ENCODE assay signal across 8 mouse cellular contexts in genomic region chr19:46041933-46042475, GRCm38 (mm10). TPM values are rescaled to one million over a fixed set of nuclear protein-coding genes. Genes with fewer than 3 reads are reported as not detected.
A peak's percentile ranks its signal among the peaks of the same experiment; 100 is the strongest.
DNase-seq lines count a peak whose midpoint lies in the region; ATAC-seq lines count a peak whose summit lies in the region.

No protein-coding gene starts in this region.

- peak overlapping the region; percentile 84 for H3K4me2 ChIP-seq in heart, embryonic 11.5 days
- H3K4me2 ChIP-seq in kidney, embryonic 15.5 days, result peak overlapping the region; percentile 82
- H3K4me2 ChIP-seq in liver, embryonic 11.5 days, result peak overlapping the region; percentile 92

- peaks cover 24% of the 10 kb centered on the region for H3K27me3 ChIP-seq in erythroblast, embryonic 14.5 days (ENCODE audit: control insufficient read depth)
- no peaks in the 10 kb centered on the region for H3K27me3 ChIP-seq in embryonic facial prominence, embryonic 10.5 days (replicated peaks; ENCODE audit: low read depth, poor library complexity, severe bottlenecking)
- H3K27me3 ChIP-seq in heart, embryonic 11.5 days (ENCODE audit: control insufficient read depth, insufficient read depth, low read length), result no peaks in the 10 kb centered on the region
- H3K27me3 ChIP-seq in kidney, embryonic 15.5 days, result no peaks in the 10 kb centered on the region
- no peaks in the 10 kb centered on the region for H3K27me3 ChIP-seq in liver, embryonic 11.5 days (replicated peaks; ENCODE audit: control insufficient read depth, insufficient read depth, low read length)

- H3K4me1 ChIP-seq in erythroblast, embryonic 14.5 days (ENCODE audit: control insufficient read depth), result peaks cover 91% of the 10 kb centered on the region
- peaks cover 85% of the 10 kb centered on the region for H3K4me1 ChIP-seq in embryonic facial prominence, embryonic 10.5 days
- peaks cover 77% of the 10 kb centered on the region for H3K4me1 ChIP-seq in heart, embryonic 11.5 days (ENCODE audit: control insufficient read depth, insufficient read depth, low read length)
- H3K4me1 ChIP-seq in kidney, embryonic 15.5 days, result peaks cover 81% of the 10 kb centered on the region
- peaks cover 71% of the 10 kb centered on the region for H3K4me1 ChIP-seq in liver, embryonic 11.5 days (replicated peaks; ENCODE audit: control insufficient read depth, insufficient read depth, low read length)

- no peaks in the 10 kb centered on the region for H3K9me3 ChIP-seq in erythroblast, embryonic 14.5 days (ENCODE audit: control insufficient read depth, low read length)
- H3K9me3 ChIP-seq in embryonic facial prominence, embryonic 10.5 days, result no peaks in the 10 kb centered on the region
- H3K9me3 ChIP-seq in heart, embryonic 11.5 days (replicated peaks; ENCODE audit: control insufficient read depth, low read length), result no peaks in the 10 kb centered on the region
- no peaks in the 10 kb centered on the region for H3K9me3 ChIP-seq in kidney, embryonic 15.5 days (replicated peaks)
- no peaks in the 10 kb centered on the region for H3K9me3 ChIP-seq in liver, embryonic 11.5 days (ENCODE audit: control insufficient read depth, low read length)

- no peak for ATAC-seq in erythroblast, adult 5-6 weeks (replicated peaks; ENCODE audit: low FRiP score, poor library complexity, severe bottlenecking)
- ATAC-seq in heart, embryonic 11.5 days (replicated peaks; ENCODE audit: insufficient number of reproducible peaks, low FRiP score, low TSS enrichment), result peak; percentile 18; the same call in 1 of the 2 replicates
- ATAC-seq in kidney, embryonic 15.5 days (replicated peaks; ENCODE audit: low FRiP score), result peak; percentile 13
- ATAC-seq in liver, embryonic 11.5 days (replicated peaks; ENCODE audit: low FRiP score), result 0 out of 2 replicates have a peak, but pooled peaks have one; percentile 4

- peak overlapping the region; percentile 48 for H3K4me3 ChIP-seq in erythroblast, embryonic 14.5 days (replicated peaks)
- peak overlapping the region; percentile 84 for H3K4me3 ChIP-seq in embryonic facial prominence, embryonic 10.5 days
- H3K4me3 ChIP-seq in heart, embryonic 11.5 days (ENCODE audit: low read depth, low read length), result peak overlapping the region; percentile 96
- H3K4me3 ChIP-seq in kidney, embryonic 15.5 days (replicated peaks), result peak overlapping the region; percentile 70
- peak overlapping the region; percentile 97 for H3K4me3 ChIP-seq in liver, embryonic 11.5 days (ENCODE audit: low read depth, low read length)

- peaks cover 12% of the 10 kb centered on the region for H3K36me3 ChIP-seq in erythroblast, embryonic 14.5 days (ENCODE audit: control insufficient read depth)
- H3K36me3 ChIP-seq in embryonic facial prominence, embryonic 10.5 days (replicated peaks), result peaks cover 7% of the 10 kb centered on the region
- H3K36me3 ChIP-seq in heart, embryonic 11.5 days (ENCODE audit: control insufficient read depth, insufficient read depth, low read length), result no peaks in the 10 kb centered on the region
- no peaks in the 10 kb centered on the region for H3K36me3 ChIP-seq in kidney, embryonic 15.5 days
- H3K36me3 ChIP-seq in liver, embryonic 11.5 days (ENCODE audit: control insufficient read depth, insufficient read depth, low read length), result peaks cover 2% of the 10 kb centered on the region; the same call in 1 of the 2 replicates

- H3K27ac ChIP-seq in embryonic facial prominence, embryonic 10.5 days (replicated peaks), result peak overlapping the region; percentile 97
- peak overlapping the region; percentile 96 for H3K27ac ChIP-seq in heart, embryonic 11.5 days (ENCODE audit: low read depth, low read length)
- H3K27ac ChIP-seq in kidney, embryonic 15.5 days, result peak overlapping the region; percentile 97
- H3K27ac ChIP-seq in liver, embryonic 11.5 days (ENCODE audit: low read depth, low read length), result peak overlapping the region; percentile 98

- under 1% methylated on average over 14 of the region's 14 CpGs for WGBS in embryonic facial prominence, embryonic 10.5 days
- WGBS in heart, embryonic 11.5 days (ENCODE audit: insufficient replicate concordance), result 0% methylated on average over 10 of the region's 14 CpGs
- WGBS in kidney, embryonic 15.5 days, result 2% methylated on average over 14 of the region's 14 CpGs
- WGBS in liver, embryonic 11.5 days, result 3% methylated on average over 12 of the region's 14 CpGs

- peak overlapping the region; percentile 77 for H3K9ac ChIP-seq in heart, embryonic 11.5 days (ENCODE audit: low read depth, low read length)
- peak overlapping the region; percentile 39 for H3K9ac ChIP-seq in kidney, embryonic 15.5 days
- H3K9ac ChIP-seq in liver, embryonic 11.5 days (ENCODE audit: low read depth, low read length), result peak overlapping the region; percentile 61

- peak; percentile 81 for DNase-seq in embryonic facial prominence, embryonic 10.5 days (ENCODE audit: low spot score)
- no peak for DNase-seq in liver, embryonic 11.5 days (ENCODE audit: low spot score)
- DNase-seq in naive thymus-derived CD4-positive, alpha-beta T cell, adult 2 months (ENCODE audit: low read depth), result peak; percentile 43
- DNase-seq in testis, postnatal 10 days (ENCODE audit: low spot score), result peak; percentile 93

RNA-seq across cellular contexts. Expression of gene Pprc1, which starts 2.7 kb away (rescaled TPM):
- polyA plus RNA-seq in erythroblast, embryonic 14.5 days (2012), result 1.9 and 3.3 TPM in 2 replicates
- total RNA-seq in erythroblast, adult 5-6 weeks (2015; ENCODE audit: low replicate concordance), result 19.6 and 30.7 TPM in 2 replicates
- total RNA-seq in erythroblast, adult 5-6 weeks (2017; ENCODE audit: low replicate concordance), result 11.7 and 20.1 TPM in 2 replicates
- 55.2 and 65.1 TPM in 2 replicates for polyA plus RNA-seq in embryonic facial prominence, embryonic 10.5 days (2016; fragmentation: Nextera tagmentation; extraction: Ambion mirVana)
- polyA plus RNA-seq in heart, embryonic 11.5 days (2014; fragmentation: Nextera tagmentation; extraction: Ambion mirVana), result 36.8 and 46.7 TPM in 2 replicates
- 33.3 and 44.6 TPM in 2 replicates for polyA plus RNA-seq in kidney, embryonic 15.5 days (2015; fragmentation: Nextera tagmentation; extraction: Ambion mirVana)
- 73.2 and 77.2 TPM in 2 replicates for polyA plus RNA-seq in liver, embryonic 11.5 days (2014; fragmentation: Nextera tagmentation; extraction: Ambion mirVana)

RNA-seq across cellular contexts. Expression of gene Ldb1, which starts 3.0 kb away (rescaled TPM):
- polyA plus RNA-seq in erythroblast, embryonic 14.5 days (2012), result 65.5 and 65.9 TPM in 2 replicates
- total RNA-seq in erythroblast, adult 5-6 weeks (2015; ENCODE audit: low replicate concordance), result 13.2 and 16.3 TPM in 2 replicates
- 21.6 and 37.9 TPM in 2 replicates for total RNA-seq in erythroblast, adult 5-6 weeks (2017; ENCODE audit: low replicate concordance)
- polyA plus RNA-seq in embryonic facial prominence, embryonic 10.5 days (2016; fragmentation: Nextera tagmentation; extraction: Ambion mirVana), result 95.0 and 97.8 TPM in 2 replicates
- polyA plus RNA-seq in heart, embryonic 11.5 days (2014; fragmentation: Nextera tagmentation; extraction: Ambion mirVana), result 53.6 and 59.7 TPM in 2 replicates
- 83.4 and 91.9 TPM in 2 replicates for polyA plus RNA-seq in kidney, embryonic 15.5 days (2015; fragmentation: Nextera tagmentation; extraction: Ambion mirVana)
- 67.5 and 78.9 TPM in 2 replicates for polyA plus RNA-seq in liver, embryonic 11.5 days (2014; fragmentation: Nextera tagmentation; extraction: Ambion mirVana)

RNA-seq across cellular contexts. Expression of gene Nolc1, which starts 33.7 kb away (rescaled TPM):
- polyA plus RNA-seq in erythroblast, embryonic 14.5 days (2012), result 3.1 and 3.4 TPM in 2 replicates
- total RNA-seq in erythroblast, adult 5-6 weeks (2015; ENCODE audit: low replicate concordance), result 12.7 and 16.9 TPM in 2 replicates
- 25.9 and 31.9 TPM in 2 replicates for total RNA-seq in erythroblast, adult 5-6 weeks (2017; ENCODE audit: low replicate concordance)
- 161 and 167 TPM in 2 replicates for polyA plus RNA-seq in embryonic facial prominence, embryonic 10.5 days (2016; fragmentation: Nextera tagmentation; extraction: Ambion mirVana)
- polyA plus RNA-seq in heart, embryonic 11.5 days (2014; fragmentation: Nextera tagmentation; extraction: Ambion mirVana), result 64.1 and 65.4 TPM in 2 replicates
- polyA plus RNA-seq in kidney, embryonic 15.5 days (2015; fragmentation: Nextera tagmentation; extraction: Ambion mirVana), result 99.4 and 101 TPM in 2 replicates
- 211 TPM in 2 replicates for polyA plus RNA-seq in liver, embryonic 11.5 days (2014; fragmentation: Nextera tagmentation; extraction: Ambion mirVana)

RNA-seq across cellular contexts. Expression of gene Hps6, which starts 38.7 kb away (rescaled TPM):
- polyA plus RNA-seq in erythroblast, embryonic 14.5 days (2012), result 0.04 and 0.06 TPM in 2 replicates
- not detected in 2 replicates for total RNA-seq in erythroblast, adult 5-6 weeks (2015; ENCODE audit: low replicate concordance)
- 0.28 and 0.77 TPM in 2 replicates for total RNA-seq in erythroblast, adult 5-6 weeks (2017; ENCODE audit: low replicate concordance)
- 4.4 and 5.0 TPM in 2 replicates for polyA plus RNA-seq in embryonic facial prominence, embryonic 10.5 days (2016; fragmentation: Nextera tagmentation; extraction: Ambion mirVana)
- 3.0 and 3.6 TPM in 2 replicates for polyA plus RNA-seq in heart, embryonic 11.5 days (2014; fragmentation: Nextera tagmentation; extraction: Ambion mirVana)
- polyA plus RNA-seq in kidney, embryonic 15.5 days (2015; fragmentation: Nextera tagmentation; extraction: Ambion mirVana), result 8.3 and 8.9 TPM in 2 replicates
- polyA plus RNA-seq in liver, embryonic 11.5 days (2014; fragmentation: Nextera tagmentation; extraction: Ambion mirVana), result 4.9 and 5.4 TPM in 2 replicates

RNA-seq across cellular contexts. Expression of gene Armh3, which starts 43.7 kb away (rescaled TPM):
- 0.07 TPM in 1 of 2 replicates, not detected in the other for polyA plus RNA-seq in erythroblast, embryonic 14.5 days (2012)
- 0.42 and 1.3 TPM in 2 replicates for total RNA-seq in erythroblast, adult 5-6 weeks (2015; ENCODE audit: low replicate concordance)
- total RNA-seq in erythroblast, adult 5-6 weeks (2017; ENCODE audit: low replicate concordance), result 0.60 and 1.4 TPM in 2 replicates
- 18.4 and 19.1 TPM in 2 replicates for polyA plus RNA-seq in embryonic facial prominence, embryonic 10.5 days (2016; fragmentation: Nextera tagmentation; extraction: Ambion mirVana)
- 9.6 and 11.9 TPM in 2 replicates for polyA plus RNA-seq in heart, embryonic 11.5 days (2014; fragmentation: Nextera tagmentation; extraction: Ambion mirVana)
- 18.6 and 18.8 TPM in 2 replicates for polyA plus RNA-seq in kidney, embryonic 15.5 days (2015; fragmentation: Nextera tagmentation; extraction: Ambion mirVana)
- polyA plus RNA-seq in liver, embryonic 11.5 days (2014; fragmentation: Nextera tagmentation; extraction: Ambion mirVana), result 9.2 and 12.2 TPM in 2 replicates

Comparison
In these comparisons a context has a peak if more than half of its experiments do, and no peak if none do; other contexts are left out.
1. RNA of gene Nolc1, which starts 33.7 kb away (polyA plus RNA-seq): 211 TPM in liver, embryonic 11.5 days, 161 to 167 TPM in embryonic facial prominence, embryonic 10.5 days, 99.4 to 101 TPM in kidney, embryonic 15.5 days and 64.1 to 65.4 TPM in heart, embryonic 11.5 days; 3.1 to 3.4 TPM in erythroblast, embryonic 14.5 days; every median in the first group is over 10 times any median in the second.
2. Peak in every context shown above with its lines, with median percentiles within 50 percentile points of each other: H3K4me3 ChIP-seq, H3K27ac ChIP-seq, H3K4me2 ChIP-seq and H3K9ac ChIP-seq.